Mouse (Mus musculus): ENCODE data around the gene Nub1.

Gene Nub1

GRCm38 (mm10) chr5:24747533-24747932, 62.2 kb downstream of the Nub1 start:
- no peak for DNase-seq

GRCm38 (mm10) chr5:24749731-24750130, 64.4 kb downstream of the Nub1 start:
- no peak for DNase-seq

- peak; percentile 92 for DNase-seq
Measured at GRCm38 (mm10) chr5:24750321-24751304, 65.3 kb downstream of the Nub1 start.

GRCm38 (mm10) chr5:24751305-24752174, 66.2 kb downstream of the Nub1 start:
- peak; percentile 78 for DNase-seq

- DNase-seq, result no peak
Measured at GRCm38 (mm10) chr5:24752175-24752498, 66.8 kb downstream of the Nub1 start.

GRCm38 (mm10) chr5:24756931-24757330, 71.6 kb downstream of the Nub1 start:
- no peak for DNase-seq

- peak; percentile 25 for DNase-seq
Measured at GRCm38 (mm10) chr5:24757816-24758215, 72.5 kb downstream of the Nub1 start, which contains the start of gene Crygn. TSS of gene Crygn (minus strand) at chr5:24758008.
